Mouse (Mus musculus) thymus, postnatal 36 days (tissue): Measurements from ENCODE around the gene Cyp3a44.
"Not testable (repeated sequence)": the region's sequence is repeated elsewhere in the genome, so short reads cannot be mapped to it uniquely, and the experiment has no call there.

Experiments used
- DNase-seq, 2 experiments: peaks; one replicate each; pipeline ENCODE4 v3.0.0; 2022; ENCODE audit warnings: mixed read lengths in 2 of 2

The Cyp3a44 gene

GRCm38 (mm10) chr5:145805796-145806195 is at the start of gene Cyp3a44:
Gene Cyp3a44, minus strand, starts transcription at chr5:145805874.
- DNase-seq = not testable (repeated sequence)

GRCm38 (mm10) chr5:145800229-145800628 is 5.4 kb downstream of the Cyp3a44 start:
- DNase-seq = not testable (repeated sequence)

DNA sequence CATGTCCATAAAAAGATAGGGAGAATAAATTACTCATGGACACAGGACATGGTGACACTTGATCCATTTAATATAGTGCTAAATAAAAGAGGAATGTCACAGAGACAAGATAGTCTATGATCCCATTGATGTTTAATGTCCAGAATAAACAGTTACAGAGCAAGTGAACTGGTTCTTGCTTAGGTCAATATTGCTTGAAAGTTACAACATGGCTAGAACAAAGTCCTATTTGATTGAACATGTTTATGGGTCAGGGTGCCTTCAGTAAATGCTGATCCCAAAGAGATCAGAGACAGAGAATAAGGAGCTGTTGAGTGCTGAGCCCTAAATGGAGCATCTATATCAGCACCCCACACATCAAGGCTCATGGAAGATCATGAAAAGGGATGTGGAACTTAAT is 12.4 kb downstream of the Cyp3a44 start:
- DNase-seq = not testable (repeated sequence)

GRCm38 (mm10) chr5:145737512-145737911 is 68.2 kb downstream of the Cyp3a44 start:
- DNase-seq = not testable (repeated sequence)
